Mouse (Mus musculus) left cerebral cortex, postnatal 36 days (tissue): ENCODE measurements at regions not wholly inside any gene's neighbourhood (a gene's known extent, or its start where the extent isn't known, plus 50 kb on each side); places are given as distances from the start of the nearest gene placed in this dataset.

Experiments
- DNase-seq, 2 experiments: peaks; one replicate each; pipeline ENCODE4 v3.0.0; 2021 to 2022; ENCODE audit warnings: low spot score in 2 of 2, mixed read lengths in 1 of 2
- intact Hi-C: fragments of 180-260 bp; cut with DNase I; formaldehyde crosslinking; loops from one replicate; pipeline ENCODE4 v1.15.1; 2025

GRCm38 (mm10) chr10:117558292-117558800 lies 71.0 kb upstream of the Cpm start:
- intact Hi-C loops: no loop called here
- DNase-seq: no peak

- intact Hi-C loops: no loop called here
Observed at GRCm38 (mm10) chr10:117557666-117558065, 71.6 kb upstream of the Cpm start.

GRCm38 (mm10) chr10:117556851-117557542 lies 72.3 kb upstream of the Cpm start:
- intact Hi-C loops: no loop called here
- DNase-seq: no peak

More at GRCm38 (mm10) chr10:117557666-117558065, 71.6 kb upstream of the Cpm start:
- no peak for DNase-seq

GRCm38 (mm10) chr10:117556027-117556789 lies 73.1 kb upstream of the Cpm start:
- intact Hi-C loops: no loop called here
- no peak for DNase-seq

- DNase-seq: no peak
- intact Hi-C loops: no loop called here
Observed at GRCm38 (mm10) chr10:117555542-117555941, 73.8 kb upstream of the Cpm start.

- no peak for DNase-seq
- intact Hi-C loops: no loop called here
Observed at GRCm38 (mm10) chr10:117555044-117555443, 74.3 kb upstream of the Cpm start.

- no peak for DNase-seq
- intact Hi-C loops: no loop called here
Observed at GRCm38 (mm10) chr10:117554533-117554932, 74.8 kb upstream of the Cpm start.

- intact Hi-C loops: no loop called here
- DNase-seq: no peak
Observed at GRCm38 (mm10) chr10:117553211-117554186, 75.8 kb upstream of the Cpm start.

GRCm38 (mm10) chr10:117552049-117552652 lies 77.1 kb upstream of the Cpm start:
- DNase-seq: no peak
- intact Hi-C loops: no loop called here

- DNase-seq: no peak
- intact Hi-C loops: no loop called here
Observed at GRCm38 (mm10) chr10:117551234-117552048, 77.9 kb upstream of the Cpm start.

GRCm38 (mm10) chr10:117549854-117550605 lies 79.3 kb upstream of the Cpm start:
- intact Hi-C loops: no loop called here
- DNase-seq: no peak

GRCm38 (mm10) chr10:117549506-117549830 lies 79.8 kb upstream of the Cpm start:
- intact Hi-C loops: no loop called here
- no peak for DNase-seq

GRCm38 (mm10) chr10:117548775-117549505 lies 80.4 kb upstream of the Cpm start:
- DNase-seq: no peak
- intact Hi-C loops: no loop called here

GRCm38 (mm10) chr10:117548262-117548661 lies 81.0 kb upstream of the Cpm start:
- no peak for DNase-seq
- intact Hi-C loops: no loop called here

- no peak for DNase-seq
Observed at GRCm38 (mm10) chr10:117547275-117547674, 82.0 kb upstream of the Cpm start.

GRCm38 (mm10) chr10:117545842-117546631 lies 83.3 kb upstream of the Cpm start:
- intact Hi-C loops: no loop called here
- no peak for DNase-seq

More at GRCm38 (mm10) chr10:117547275-117547674, 82.0 kb upstream of the Cpm start:
- intact Hi-C loops: no loop called here
